In genomic region chr1:62914495-62914894, GRCm38 (mm10) we compare ENCODE assay signal across 21 mouse cellular contexts.
"Had no signal": no experiment of that assay in that cellular context is flagged by ENCODE, and none has a peak within 500 bp of the region (broad histone marks: within the 10 kb centered on the region; RNA-seq: fewer than 3 reads in every experiment).

No protein-coding gene starts in this region.

- H3K36me3 ChIP-seq: limb, embryonic 12.5 days; limb, embryonic 15.5 days; midbrain, embryonic 12.5 days; midbrain, embryonic 15.5 days; neural tube, embryonic 12.5 days; neural tube, embryonic 15.5 days had no signal

- DNase-seq: kidney, postnatal 25 days; layer of hippocampus, postnatal 36 days; lung, embryonic 14.5 days; right cerebral cortex, adult 18-20 months; right cerebral cortex, postnatal 14 days; spleen, adult 18-20 months; thymus, adult 18-20 months; thymus, postnatal 36 days had no signal

- H3K4me2 ChIP-seq: limb, embryonic 12.5 days; limb, embryonic 15.5 days; liver, embryonic 11.5 days; lung, embryonic 14.5 days; midbrain, embryonic 12.5 days; midbrain, embryonic 15.5 days; neural tube, embryonic 12.5 days; neural tube, embryonic 15.5 days had no signal

- H3K4me3 ChIP-seq: left cerebral cortex, adult 2 months; limb, embryonic 12.5 days; limb, embryonic 15.5 days; midbrain, embryonic 12.5 days; midbrain, embryonic 15.5 days; neural tube, embryonic 12.5 days; neural tube, embryonic 15.5 days had no signal

- H3K9ac ChIP-seq: limb, embryonic 12.5 days; limb, embryonic 15.5 days; liver, embryonic 14.5 days; liver, postnatal 0 days; lung, embryonic 14.5 days; midbrain, embryonic 12.5 days; midbrain, embryonic 15.5 days; neural tube, embryonic 12.5 days; neural tube, embryonic 15.5 days had no signal

- ATAC-seq: liver, postnatal 0 days; lung, postnatal 0 days; midbrain, embryonic 15.5 days had no signal

- H3K4me1 ChIP-seq: midbrain, embryonic 12.5 days had no signal

- H3K27me3 ChIP-seq: limb, embryonic 12.5 days; limb, embryonic 15.5 days; midbrain, embryonic 15.5 days; neural tube, embryonic 12.5 days; neural tube, embryonic 15.5 days had no signal

- H3K27ac ChIP-seq: kidney, postnatal 0 days; left cerebral cortex, adult 2 months; limb, embryonic 12.5 days; limb, embryonic 15.5 days; liver, embryonic 14.5 days; macrophage; midbrain, embryonic 12.5 days; midbrain, embryonic 15.5 days; neural tube, embryonic 12.5 days; neural tube, embryonic 15.5 days had no signal

- H3K9me3 ChIP-seq: limb, embryonic 12.5 days; limb, embryonic 15.5 days; midbrain, embryonic 12.5 days; midbrain, embryonic 15.5 days; neural tube, embryonic 12.5 days; neural tube, embryonic 15.5 days had no signal
